Mouse (Mus musculus): ENCODE data around the gene Dbf4. TPM values are rescaled to one million over a fixed set of nuclear protein-coding genes. Genes with fewer than 3 reads are reported as not detected.

Dbf4 gene
- total and polyA plus RNA-seq, 3 experiments: 50.0 to 119 (median 103) TPM

GRCm38 (mm10) chr5:8425899-8426298, 3.4 kb upstream of the Dbf4 start:
- dilution Hi-C loops (cut with MboI; ENCODE audit: extremely low pct_ligation_motif_present, extremely low pct_unique_long_range_greater_than_20kb, low sequenced_read_pairs) (no loop called here), in situ Hi-C loops (cut with MboI; ENCODE audit: low pct_ligation_motif_present, low pct_unique_long_range_greater_than_20kb, low sequenced_read_pairs) (no loop called here)
- H3K9ac ChIP-seq (ENCODE audit: insufficient read depth, low read depth): no peak overlapping the region
- peaks cover 2 to 21% of the 10 kb centered on the region in 2 experiments for H3K36me3 ChIP-seq (replicated peaks in 1 of 2; ENCODE audit: control insufficient read depth in 1 of 2, insufficient read depth in 1 of 2, low read length in 1 of 2)
- DNase-seq (ENCODE audit: extremely low read depth): no peak
- no peak overlapping the region for H3K4me3 ChIP-seq (replicated peaks in 1 of 3; ENCODE audit: low read depth in 2 of 3, low read length in 2 of 3, poor library complexity in 1 of 3)
- no peak overlapping the region for H3K4me2 ChIP-seq (ENCODE audit: insufficient read depth, low read depth, poor library complexity, severe bottlenecking)
- peaks cover 30% of the 10 kb centered on the region for H3K79me2 ChIP-seq (replicated peaks; ENCODE audit: control insufficient read depth, extremely low read depth, insufficient read depth, poor library complexity, severe bottlenecking)
- TF ChIP-seq POLR2A (IDR thresholded peaks at IDR 0.05; ENCODE audit: low read depth, low read length): no peak
- H3K4me1 ChIP-seq (ENCODE audit: control insufficient read depth in 1 of 2, insufficient read depth in 2 of 2): peaks cover 6 to 19% of the 10 kb centered on the region in 2 experiments
- no peaks in the 10 kb centered on the region for H3K9me3 ChIP-seq (replicated peaks; ENCODE audit: low read length)
- no peaks in the 10 kb centered on the region for H3K27me3 ChIP-seq (replicated peaks)
- no peak overlapping the region for H3K27ac ChIP-seq (ENCODE audit: insufficient read depth, low read depth)

GRCm38 (mm10) chr5:8424116-8424515, 1.6 kb upstream of the Dbf4 start:
- Histone ChIP-seq H3K9ac (ENCODE audit: insufficient read depth, low read depth) (peak overlapping the region; percentile 75), H3K27me3 (replicated peaks) (no peaks in the 10 kb centered on the region), H3K9me3 (replicated peaks; ENCODE audit: low read length) (no peaks in the 10 kb centered on the region), H3K4me1 (ENCODE audit: control insufficient read depth in 1 of 2, insufficient read depth in 2 of 2) (peaks cover 6 to 34% of the 10 kb centered on the region in 2 experiments), H3K36me3 (replicated peaks in 1 of 2; ENCODE audit: control insufficient read depth in 1 of 2, insufficient read depth in 1 of 2, low read length in 1 of 2) (peaks cover 6 to 24% of the 10 kb centered on the region in 2 experiments), H3K79me2 (replicated peaks; ENCODE audit: control insufficient read depth, extremely low read depth, insufficient read depth, poor library complexity, severe bottlenecking) (peaks cover 44% of the 10 kb centered on the region), H3K4me3 (replicated peaks in 1 of 3; ENCODE audit: low read depth in 2 of 3, low read length in 2 of 3, poor library complexity in 1 of 3) (peak overlapping the region; percentile 68 to 85 (median 80)), H3K4me2 (ENCODE audit: insufficient read depth, low read depth, poor library complexity, severe bottlenecking) (peak overlapping the region; percentile 98), H3K27ac (ENCODE audit: insufficient read depth, low read depth) (peak overlapping the region; percentile 68)
- peak; percentile 55 for DNase-seq (ENCODE audit: extremely low read depth)
- no peak for TF ChIP-seq HCFC1 (IDR thresholded peaks at IDR 0.05; ENCODE audit: low read depth, low read length)
- no peak for TF ChIP-seq MXI1 (IDR thresholded peaks at IDR 0.05; ENCODE audit: low read depth, low read length)
- TF ChIP-seq BHLHE40 (IDR thresholded peaks at IDR 0.05; ENCODE audit: low read depth, low read length): no peak
- TF ChIP-seq KAT2A (IDR thresholded peaks at IDR 0.05; ENCODE audit: insufficient replicate concordance, low read length): no peak
- no peak for TF ChIP-seq CTCF (conservative IDR thresholded peaks at IDR 0.05 in 1 of 2, IDR thresholded peaks at IDR 0.05 in 1 of 2; ENCODE audit: low read depth in 2 of 2, low read length in 2 of 2)
- no peak for TF ChIP-seq CHD2 (IDR thresholded peaks at IDR 0.05; ENCODE audit: low read length)
- TF ChIP-seq JUND (conservative IDR thresholded peaks at IDR 0.05; ENCODE audit: low read depth, low read length): no peak
- no peak for TF ChIP-seq USF1 (IDR thresholded peaks at IDR 0.05; ENCODE audit: low read depth, low read length)
- dilution Hi-C loops (cut with MboI; ENCODE audit: extremely low pct_ligation_motif_present, extremely low pct_unique_long_range_greater_than_20kb, low sequenced_read_pairs) (no loop called here), in situ Hi-C loops (cut with MboI; ENCODE audit: low pct_ligation_motif_present, low pct_unique_long_range_greater_than_20kb, low sequenced_read_pairs) (no loop called here)

GRCm38 (mm10) chr5:8422932-8423928, 714 bp upstream of the Dbf4 start:
- H3K27ac ChIP-seq (ENCODE audit: insufficient read depth, low read depth): peak overlapping the region; percentile 68
- in situ Hi-C loops (cut with MboI; ENCODE audit: low pct_ligation_motif_present, low pct_unique_long_range_greater_than_20kb, low sequenced_read_pairs): no loop called here
- peaks cover 6 to 38% of the 10 kb centered on the region in 2 experiments for H3K4me1 ChIP-seq (ENCODE audit: control insufficient read depth in 1 of 2, insufficient read depth in 2 of 2)
- H3K79me2 ChIP-seq (replicated peaks; ENCODE audit: control insufficient read depth, extremely low read depth, insufficient read depth, poor library complexity, severe bottlenecking): peaks cover 49% of the 10 kb centered on the region
- peaks cover 10 to 28% of the 10 kb centered on the region in 2 experiments for H3K36me3 ChIP-seq (replicated peaks in 1 of 2; ENCODE audit: control insufficient read depth in 1 of 2, insufficient read depth in 1 of 2, low read length in 1 of 2)
- peak overlapping the region; percentile 75 for H3K9ac ChIP-seq (ENCODE audit: insufficient read depth, low read depth)
- dilution Hi-C loops (cut with MboI; ENCODE audit: extremely low pct_ligation_motif_present, extremely low pct_unique_long_range_greater_than_20kb, low sequenced_read_pairs): no loop called here
- no peaks in the 10 kb centered on the region for H3K9me3 ChIP-seq (replicated peaks; ENCODE audit: low read length)
- DNase-seq (ENCODE audit: extremely low read depth): peak; percentile 67
- H3K27me3 ChIP-seq (replicated peaks): no peaks in the 10 kb centered on the region
- H3K4me3 ChIP-seq (replicated peaks in 1 of 3; ENCODE audit: low read depth in 2 of 3, low read length in 2 of 3, poor library complexity in 1 of 3): peak overlapping the region; percentile 68 to 85 (median 80)
- peak overlapping the region; percentile 98 for H3K4me2 ChIP-seq (ENCODE audit: insufficient read depth, low read depth, poor library complexity, severe bottlenecking)
- TF ChIP-seq JUN (IDR thresholded peaks at IDR 0.05; ENCODE audit: insufficient read depth, low read depth, low read length): no peak
- no peak for TF ChIP-seq HCFC1 (IDR thresholded peaks at IDR 0.05; ENCODE audit: low read depth, low read length)
- no peak for TF ChIP-seq ETS1 (conservative IDR thresholded peaks at IDR 0.05; ENCODE audit: low read depth, low read length)
- no peak for TF ChIP-seq BHLHE40 (IDR thresholded peaks at IDR 0.05; ENCODE audit: low read depth, low read length)
- no peak; the same call in 1 of the 2 replicates for TF ChIP-seq MXI1 (IDR thresholded peaks at IDR 0.05; ENCODE audit: low read depth, low read length)
- TF ChIP-seq POLR2AphosphoS2 (IDR thresholded peaks at IDR 0.05; ENCODE audit: low read depth, low read length): no peak
- 0 out of 2 replicates have a peak, but pooled peaks have one; percentile 8 for TF ChIP-seq MEF2A (IDR thresholded peaks at IDR 0.05; ENCODE audit: borderline replicate concordance, low read depth, low read length)
- no peak for TF ChIP-seq ZNF384 (IDR thresholded peaks at IDR 0.05; ENCODE audit: low read depth, low read length)
- TF ChIP-seq UBTF (IDR thresholded peaks at IDR 0.05; ENCODE audit: low read depth, low read length): 0 out of 2 replicates have a peak, but pooled peaks have one; percentile 4
- TF ChIP-seq CTCF (conservative IDR thresholded peaks at IDR 0.05 in 1 of 2, IDR thresholded peaks at IDR 0.05 in 1 of 2; ENCODE audit: low read depth in 2 of 2, low read length in 2 of 2): peak in 1 of 2 experiments; percentile 44; a peak in 2 of 4 replicates
- TF ChIP-seq KAT2A (IDR thresholded peaks at IDR 0.05; ENCODE audit: insufficient replicate concordance, low read length): no peak
- TF ChIP-seq USF2 (conservative IDR thresholded peaks at IDR 0.05; ENCODE audit: low read depth, low read length): no peak
- TF ChIP-seq POLR2A (IDR thresholded peaks at IDR 0.05; ENCODE audit: low read depth, low read length): peak; percentile 82; the same call in 1 of the 2 replicates
- no peak for TF ChIP-seq IRF4 (IDR thresholded peaks at IDR 0.05; ENCODE audit: low read depth, low read length)
- no peak for TF ChIP-seq RCOR1 (conservative IDR thresholded peaks at IDR 0.05; ENCODE audit: low read depth, low read length)
- peak; percentile 16 for TF ChIP-seq RAD21 (IDR thresholded peaks at IDR 0.05; ENCODE audit: low read depth, low read length)
- TF ChIP-seq ZMIZ1 (IDR thresholded peaks at IDR 0.05; ENCODE audit: low read depth, low read length): no peak
- no peak for TF ChIP-seq PAX5 (IDR thresholded peaks at IDR 0.05; ENCODE audit: low read length)
